Mouse (Mus musculus): ENCODE results near the gene Tuba3a. TPM values are rescaled to one million over a fixed set of nuclear protein-coding genes. Genes with fewer than 3 reads are reported as not detected.
"Not testable (repeated sequence)": the region's sequence is repeated elsewhere in the genome, so short reads cannot be mapped to it uniquely, and the experiment has no call there.

Tuba3a gene
- total RNA-seq, 2 experiments from 2014 or later = not detected

DNA sequence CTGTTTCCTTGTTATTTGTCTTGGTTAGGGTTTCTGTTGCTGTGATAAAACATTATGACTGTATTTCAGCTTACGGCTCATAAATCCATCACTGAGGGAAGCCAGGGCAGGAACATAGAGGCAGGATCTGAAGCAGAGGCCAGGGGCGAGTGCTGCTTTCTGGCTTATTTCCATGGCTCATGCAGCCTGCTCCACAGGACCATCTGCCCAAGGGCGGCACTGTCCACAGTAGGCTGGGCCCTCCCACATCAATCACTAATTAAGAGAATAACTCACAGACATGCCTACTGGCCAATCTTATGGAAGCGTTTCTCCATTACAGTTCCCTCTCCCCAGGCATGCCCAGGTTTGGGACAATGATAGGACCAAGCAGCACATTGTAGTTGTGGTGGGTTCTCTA is 17.4 kb upstream of the Tuba3a start:
- TF ChIP-seq CTCF (IDR thresholded peaks at IDR 0.05) = no peak
- intact Hi-C loops (cut with DNase I) = no loop called here
- Histone ChIP-seq H3K27ac (no peak overlapping the region), H3K4me3 (no peak overlapping the region)
- no peak for DNase-seq (ENCODE audit: extremely low spot score in 1 of 2, low spot score in 2 of 2)

- intact Hi-C loops (cut with DNase I) = no loop called here
- no peak for DNase-seq (ENCODE audit: extremely low spot score in 1 of 2, low spot score in 2 of 2)
- Histone ChIP-seq H3K27ac (no peak overlapping the region), H3K4me3 (no peak overlapping the region)
- TF ChIP-seq CTCF (IDR thresholded peaks at IDR 0.05) = no peak
Measured at GRCm38 (mm10) chr6:125302231-125302982, 16.6 kb upstream of the Tuba3a start.

DNA sequence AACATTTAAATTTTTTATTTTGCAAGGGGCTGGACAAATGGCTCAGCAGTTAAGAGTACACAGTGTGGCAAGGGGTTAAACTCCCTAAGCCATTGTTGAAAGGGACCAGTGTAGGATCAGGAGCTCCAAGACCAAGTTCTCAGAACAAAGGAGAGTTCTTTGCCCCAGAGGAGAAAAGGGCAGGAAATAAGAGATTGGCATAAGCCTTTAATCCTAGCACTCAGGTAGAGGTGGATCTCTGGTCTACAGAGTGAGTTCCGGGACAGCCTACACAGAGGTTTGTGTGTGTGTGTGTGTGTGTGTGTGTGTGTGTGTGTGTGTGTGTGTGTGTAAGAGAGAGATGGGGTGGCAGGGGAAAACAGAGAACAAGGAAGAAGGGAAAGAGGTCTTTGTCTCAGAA is 15.1 kb upstream of the Tuba3a start:
- Histone ChIP-seq H3K27ac (no peak overlapping the region), H3K4me3 (no peak overlapping the region)
- TF ChIP-seq CTCF (IDR thresholded peaks at IDR 0.05) = no peak
- intact Hi-C loops (cut with DNase I) = no loop called here
- DNase-seq (ENCODE audit: extremely low spot score in 1 of 2, low spot score in 2 of 2) = no peak

- H3K4me3 ChIP-seq = no peak overlapping the region
- intact Hi-C loops (cut with DNase I) = no loop called here
- DNase-seq (ENCODE audit: extremely low spot score in 1 of 2, low spot score in 2 of 2) = no peak
- H3K27ac ChIP-seq = no peak overlapping the region
- no peak for TF ChIP-seq CTCF (IDR thresholded peaks at IDR 0.05)
Measured at GRCm38 (mm10) chr6:125297149-125297820, 11.4 kb upstream of the Tuba3a start.

DNA sequence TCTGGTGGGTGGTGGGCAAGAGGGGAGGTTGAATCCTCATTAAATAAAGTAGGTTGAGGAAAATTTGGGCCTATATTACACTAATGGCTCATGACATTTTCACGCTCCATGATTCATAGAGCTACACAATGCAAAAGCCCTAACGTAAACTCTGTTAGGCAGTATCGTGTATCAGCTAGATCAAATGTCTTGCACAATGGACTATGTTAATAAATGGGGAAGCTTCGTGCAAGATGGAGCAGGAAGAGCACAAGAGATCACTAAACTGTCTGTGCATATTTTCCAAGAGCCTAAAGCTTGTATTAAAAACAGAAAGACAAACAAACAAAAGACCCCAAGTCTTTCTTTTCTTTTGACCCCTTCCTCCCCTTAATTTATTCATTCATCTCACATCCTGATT is 8.2 kb upstream of the Tuba3a start:
- Histone ChIP-seq H3K27ac (no peak overlapping the region), H3K4me3 (no peak overlapping the region)
- TF ChIP-seq CTCF (IDR thresholded peaks at IDR 0.05) = no peak
- DNase-seq (ENCODE audit: extremely low spot score in 1 of 2, low spot score in 2 of 2) = no peak
- intact Hi-C loops (cut with DNase I) = no loop called here

- DNase-seq (ENCODE audit: extremely low spot score in 1 of 2, low spot score in 2 of 2) = no peak
- intact Hi-C loops (cut with DNase I) = no loop called here
- no peak for TF ChIP-seq CTCF (IDR thresholded peaks at IDR 0.05)
- H3K27ac ChIP-seq = no peak overlapping the region
- no peak overlapping the region for H3K4me3 ChIP-seq
Measured at GRCm38 (mm10) chr6:125292256-125292655, 6.4 kb upstream of the Tuba3a start.

DNA sequence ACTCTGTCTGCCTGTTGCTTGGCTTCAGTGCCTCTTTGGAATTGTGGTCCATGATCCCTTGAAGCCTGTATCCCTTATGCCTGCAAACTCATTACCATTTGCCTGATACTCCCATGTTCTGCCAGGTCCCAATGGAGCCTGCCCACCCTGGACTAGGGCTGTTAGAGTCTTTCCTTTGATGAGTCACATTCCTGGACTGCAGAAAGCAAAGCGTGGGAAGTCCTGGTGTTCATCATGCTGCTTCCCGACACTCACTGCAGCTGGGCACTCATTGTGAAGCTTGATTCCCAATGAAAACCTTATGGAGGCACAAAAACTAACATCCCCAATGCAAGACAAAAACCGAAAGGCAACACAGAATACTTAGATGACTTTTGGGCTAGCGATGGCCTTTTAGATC is 5.5 kb upstream of the Tuba3a start:
- intact Hi-C loops (cut with DNase I) = no loop called here
- DNase-seq (ENCODE audit: extremely low spot score in 1 of 2, low spot score in 2 of 2) = no peak
- Histone ChIP-seq H3K27ac (no peak overlapping the region), H3K4me3 (no peak overlapping the region)
- no peak for TF ChIP-seq CTCF (IDR thresholded peaks at IDR 0.05)

GRCm38 (mm10) chr6:125288730-125289129 is 2.9 kb upstream of the Tuba3a start:
- intact Hi-C loops (cut with DNase I) = no loop called here
- no peak for DNase-seq (ENCODE audit: extremely low spot score in 1 of 2, low spot score in 2 of 2)
- Histone ChIP-seq H3K4me3 (no peak overlapping the region), H3K27ac (no peak overlapping the region)
- TF ChIP-seq CTCF (IDR thresholded peaks at IDR 0.05) = no peak

- intact Hi-C loops (cut with DNase I) = no loop called here
- no peak for TF ChIP-seq CTCF (IDR thresholded peaks at IDR 0.05)
- DNase-seq (ENCODE audit: extremely low spot score in 1 of 2, low spot score in 2 of 2) = no peak
- Histone ChIP-seq H3K4me3 (no peak overlapping the region), H3K27ac (no peak overlapping the region; the same call in 1 of the 2 replicates)
Measured at GRCm38 (mm10) chr6:125286944-125287343, 1.1 kb upstream of the Tuba3a start.

- DNase-seq (ENCODE audit: extremely low spot score in 1 of 2, low spot score in 2 of 2) = no peak
- no peak overlapping the region for H3K4me3 ChIP-seq
- intact Hi-C loops (cut with DNase I) = no loop called here
- no peak overlapping the region for H3K27ac ChIP-seq
- no peak for TF ChIP-seq CTCF (IDR thresholded peaks at IDR 0.05)
Measured at GRCm38 (mm10) chr6:125284751-125285150, 1.1 kb downstream of the Tuba3a start.

- intact Hi-C loops (cut with DNase I) = no loop called here
- no peak for DNase-seq (ENCODE audit: extremely low spot score in 1 of 2, low spot score in 2 of 2)
- H3K27ac ChIP-seq = no peak overlapping the region
- no peak for TF ChIP-seq CTCF (IDR thresholded peaks at IDR 0.05)
- no peak overlapping the region for H3K4me3 ChIP-seq
Measured at GRCm38 (mm10) chr6:125284250-125284649, 1.6 kb downstream of the Tuba3a start.

- intact Hi-C loops (cut with DNase I); H3K4me3 ChIP-seq; H3K27ac ChIP-seq; DNase-seq (ENCODE audit: extremely low spot score in 1 of 2, low spot score in 2 of 2): not testable (repeated sequence)
Measured at GRCm38 (mm10) chr6:125282721-125283120, 3.1 kb downstream of the Tuba3a start.

- DNase-seq (ENCODE audit: extremely low spot score in 1 of 2, low spot score in 2 of 2) = no peak
- no peak overlapping the region for H3K27ac ChIP-seq
- TF ChIP-seq CTCF (IDR thresholded peaks at IDR 0.05) = no peak
- no peak overlapping the region for H3K4me3 ChIP-seq
- intact Hi-C loops (cut with DNase I) = loop anchor here (5.0 kb wide), 1 partner anchor 323 kb away; no protein-coding TSS in a partner anchor
Measured at GRCm38 (mm10) chr6:125279729-125280128, 6.1 kb downstream of the Tuba3a start.
